Mouse (Mus musculus): ENCODE measurements around the gene Piezo1. TPM values are rescaled to one million over a fixed set of nuclear protein-coding genes. Genes with fewer than 3 reads are reported as not detected.

The Piezo1 gene
- polyA plus RNA-seq, 1 experiment, result 156 TPM

GRCm38 (mm10) chr8:122435375-122435774 is 115.8 kb downstream of the Piezo1 start:
- TF ChIP-seq TCF12 (IDR thresholded peaks at IDR 0.05; ENCODE audit: insufficient read depth, poor library complexity, severe bottlenecking) (no peak), CEBPB (IDR thresholded peaks at IDR 0.05; ENCODE audit: insufficient read depth, poor library complexity, severe bottlenecking) (no peak)
- H3K4me3 ChIP-seq, result no peak overlapping the region
- no peaks in the 10 kb centered on the region for H3K79me2 ChIP-seq (ENCODE audit: control insufficient read depth, insufficient read depth)
- H3ac ChIP-seq (ENCODE audit: control insufficient read depth, insufficient read length), result no peak overlapping the region
- no peaks in the 10 kb centered on the region for H3K27me3 ChIP-seq (ENCODE audit: control insufficient read depth, insufficient read depth, insufficient read length)
- no peak overlapping the region for H3K4me2 ChIP-seq (ENCODE audit: low read depth)
- H3K36me3 ChIP-seq (ENCODE audit: control insufficient read depth, insufficient read depth), result peaks cover 18% of the 10 kb centered on the region

GRCm38 (mm10) chr8:122433269-122433905 is 117.7 kb downstream of the Piezo1 start:
- Histone ChIP-seq H3K4me3 (no peak overlapping the region), H3K36me3 (ENCODE audit: control insufficient read depth, insufficient read depth) (peaks cover 14% of the 10 kb centered on the region), H3K4me2 (ENCODE audit: low read depth) (no peak overlapping the region)

GRCm38 (mm10) chr8:122432443-122433268 is 118.5 kb downstream of the Piezo1 start, which contains the start of gene Cyba:
Gene Cyba (minus strand): TSS chr8:122432930.
- peaks cover 14% of the 10 kb centered on the region for H3K36me3 ChIP-seq (ENCODE audit: control insufficient read depth, insufficient read depth)
- TF ChIP-seq POLR2AphosphoS2 (IDR thresholded peaks at IDR 0.05; ENCODE audit: insufficient read length, low read depth) (peak; percentile 47), TCF12 (IDR thresholded peaks at IDR 0.05; ENCODE audit: insufficient read depth, poor library complexity, severe bottlenecking) (no peak), MAX (IDR thresholded peaks at IDR 0.05; ENCODE audit: low read depth) (no peak), USF1 (IDR thresholded peaks at IDR 0.05; ENCODE audit: low read depth) (no peak), TCF3 (IDR thresholded peaks at IDR 0.05; ENCODE audit: insufficient read length, low read depth) (no peak), POLR2A (IDR thresholded peaks at IDR 0.05; ENCODE audit: insufficient read length, low read depth) (no peak), SRF (IDR thresholded peaks at IDR 0.05; ENCODE audit: control insufficient read depth, insufficient read length, low read depth) (no peak)
- no peak within 1 kb of the TSS for H3ac ChIP-seq (ENCODE audit: control insufficient read depth, insufficient read length)
- no peak within 1 kb of the TSS for H3K4me3 ChIP-seq
- no peaks in the 10 kb centered on the region for H3K79me2 ChIP-seq (ENCODE audit: control insufficient read depth, insufficient read depth)
- no peaks in the 10 kb centered on the region for H3K27me3 ChIP-seq (ENCODE audit: control insufficient read depth, insufficient read depth, insufficient read length)
- no peak within 1 kb of the TSS for H3K4me2 ChIP-seq (ENCODE audit: low read depth)

More at GRCm38 (mm10) chr8:122433269-122433905, 117.7 kb downstream of the Piezo1 start:
- Histone ChIP-seq H3ac (ENCODE audit: control insufficient read depth, insufficient read length) (no peak overlapping the region), H3K27me3 (ENCODE audit: control insufficient read depth, insufficient read depth, insufficient read length) (no peaks in the 10 kb centered on the region), H3K79me2 (ENCODE audit: control insufficient read depth, insufficient read depth) (no peaks in the 10 kb centered on the region)
- no peak for TF ChIP-seq REST (IDR thresholded peaks at IDR 0.05; ENCODE audit: insufficient read depth, insufficient read length)
- no peak for TF ChIP-seq E2F4 (IDR thresholded peaks at IDR 0.05; ENCODE audit: insufficient read depth)
- TF ChIP-seq POLR2AphosphoS2 (IDR thresholded peaks at IDR 0.05; ENCODE audit: insufficient read length, low read depth), result no peak
- no peak for TF ChIP-seq MAX (IDR thresholded peaks at IDR 0.05; ENCODE audit: low read depth)
- TF ChIP-seq TCF12 (IDR thresholded peaks at IDR 0.05; ENCODE audit: insufficient read depth, poor library complexity, severe bottlenecking), result no peak
- TF ChIP-seq TCF3 (IDR thresholded peaks at IDR 0.05; ENCODE audit: insufficient read length, low read depth), result no peak
- TF ChIP-seq USF1 (IDR thresholded peaks at IDR 0.05; ENCODE audit: low read depth), result no peak
- TF ChIP-seq MYOD1 (IDR thresholded peaks at IDR 0.05; ENCODE audit: control insufficient read depth in 1 of 3, insufficient read length in 2 of 3, low read depth in 2 of 3), result no peak
- TF ChIP-seq MYOG (IDR thresholded peaks at IDR 0.05; ENCODE audit: control insufficient read depth in 1 of 3, insufficient read depth in 1 of 3, insufficient read length in 2 of 3, low read depth in 2 of 3), result no peak
- TF ChIP-seq POLR2A (IDR thresholded peaks at IDR 0.05; ENCODE audit: insufficient read length, low read depth), result no peak
- TF ChIP-seq SRF (IDR thresholded peaks at IDR 0.05; ENCODE audit: control insufficient read depth, insufficient read length, low read depth), result no peak

Other genes starting within 250 kb of the Piezo1 start
- not detected for gene Trhr2, start 190.6 kb downstream of the Piezo1 start, polyA plus RNA-seq (2012; fragmentation: generic; extraction: Trizol)
- 28.8 TPM for gene Zc3h18, start 174.7 kb downstream of the Piezo1 start, polyA plus RNA-seq (2012; fragmentation: generic; extraction: Trizol)
- not detected for gene Il17c, start 129.3 kb downstream of the Piezo1 start, polyA plus RNA-seq (2012; fragmentation: generic; extraction: Trizol)
- not detected for gene Cyba, start 118.4 kb downstream of the Piezo1 start, polyA plus RNA-seq (2012; fragmentation: generic; extraction: Trizol)
- gene Mvd, start 107.9 kb downstream of the Piezo1 start, polyA plus RNA-seq (2012; fragmentation: generic; extraction: Trizol), result 85.3 TPM
- gene Snai3, start 90.6 kb downstream of the Piezo1 start, polyA plus RNA-seq (2012; fragmentation: generic; extraction: Trizol), result 1.3 TPM
- gene Rnf166, start 75.3 kb downstream of the Piezo1 start, polyA plus RNA-seq (2012; fragmentation: generic; extraction: Trizol), result 36.3 TPM
- gene Ctu2, start 75.2 kb downstream of the Piezo1 start, polyA plus RNA-seq (2012; fragmentation: generic; extraction: Trizol), result 31.5 TPM
- 19.7 TPM for gene Cdt1, start 16.7 kb upstream of the Piezo1 start, polyA plus RNA-seq (2012; fragmentation: generic; extraction: Trizol)
- 261 TPM for gene Aprt, start 25.6 kb upstream of the Piezo1 start, polyA plus RNA-seq (2012; fragmentation: generic; extraction: Trizol)
- 17.6 TPM for gene Galns, start 60.1 kb upstream of the Piezo1 start, polyA plus RNA-seq (2012; fragmentation: generic; extraction: Trizol)
- gene Trappc2l, start 60.3 kb upstream of the Piezo1 start, polyA plus RNA-seq (2012; fragmentation: generic; extraction: Trizol), result 95.7 TPM
- 0.55 TPM for gene Pabpn1l, start 71.4 kb upstream of the Piezo1 start, polyA plus RNA-seq (2012; fragmentation: generic; extraction: Trizol)
- gene Cbfa2t3, start 147.8 kb upstream of the Piezo1 start, polyA plus RNA-seq (2012; fragmentation: generic; extraction: Trizol), result 29.5 TPM
- gene Acsf3, start 224.2 kb upstream of the Piezo1 start, polyA plus RNA-seq (2012; fragmentation: generic; extraction: Trizol), result 9.3 TPM

All from myocyte (in vitro differentiated cells).